Mouse (Mus musculus): ENCODE data around the gene Bag2. TPM values are rescaled to one million over a fixed set of nuclear protein-coding genes. Genes with fewer than 3 reads are reported as not detected.

Bag2 gene
- 24.1 and 29.7 TPM in 2 replicates for polyA plus RNA-seq (2012; rRNA removed)

DNA sequence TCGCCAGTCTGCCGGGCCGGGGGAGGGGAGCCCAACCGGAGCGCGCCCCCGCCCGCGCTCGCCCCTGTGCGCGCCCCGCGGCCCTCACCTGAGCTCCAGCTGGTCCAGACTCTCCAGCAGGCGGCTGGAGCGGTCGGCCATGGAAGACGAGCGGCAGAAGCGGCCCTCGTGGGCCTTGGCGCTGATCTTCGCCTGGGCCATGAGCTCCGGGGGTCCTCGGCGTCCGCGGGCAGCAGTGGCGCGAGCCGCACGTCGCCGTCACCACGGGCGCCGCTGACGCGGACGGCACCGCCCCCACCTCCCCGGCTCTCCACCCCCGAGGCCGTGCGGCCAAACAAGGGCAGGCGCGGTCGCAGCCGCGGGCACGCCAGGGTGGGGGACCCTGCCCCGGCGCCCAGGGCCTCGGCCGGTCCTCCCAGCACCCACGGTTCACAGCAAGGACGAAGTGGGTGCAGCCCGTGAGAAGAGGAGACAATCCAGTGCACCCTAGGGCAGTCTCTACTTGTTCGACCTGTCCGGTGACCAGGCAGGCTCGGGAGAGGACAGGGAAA, at the start of gene Bag2:
Gene Bag2, minus strand, starts transcription at position 305 of the 551 bp plus-strand sequence.

GRCm38 (mm10) chr1:33719733-33720225, 37.8 kb downstream of the Bag2 start, which contains the start of gene Rab23:
Gene Rab23, plus strand, starts transcription at chr1:33719887.

Other genes with a start within 250 kb of the Bag2 start
- 2.3 and 3.0 TPM in 2 replicates for gene Prim2, start 88.0 kb downstream of the Bag2 start, polyA plus RNA-seq (2012; rRNA removed)
- gene Rab23, start 37.9 kb downstream of the Bag2 start, polyA plus RNA-seq (2012; rRNA removed), result 14.6 and 15.5 TPM in 2 replicates
- 4.6 and 6.0 TPM in 2 replicates for gene Zfp451, start 56.8 kb upstream of the Bag2 start, polyA plus RNA-seq (2012; rRNA removed)
- 0.19 and 0.48 TPM in 2 replicates for gene Bend6, start 150.0 kb upstream of the Bag2 start, polyA plus RNA-seq (2012; rRNA removed)
- 61.5 and 65.7 TPM in 2 replicates for gene Dst, start 150.4 kb upstream of the Bag2 start, polyA plus RNA-seq (2012; rRNA removed)